18 mouse cellular contexts compared by ENCODE assay signal in genomic region chr5:9621417-9622067, GRCm38 (mm10).
"Had no signal": no experiment of that assay in that cellular context is flagged by ENCODE, and none has a peak within 500 bp of the region (broad histone marks: within the 10 kb centered on the region; RNA-seq: fewer than 3 reads in every experiment).

No protein-coding gene starts in this region.

- ATAC-seq: midbrain, embryonic 13.5 days had no signal

- H3K27me3 ChIP-seq: midbrain, embryonic 13.5 days; midbrain, embryonic 15.5 days; neural tube, embryonic 13.5 days; neural tube, embryonic 15.5 days; stomach, embryonic 15.5 days had no signal

- H3K4me1 ChIP-seq: stomach, embryonic 15.5 days had no signal

- H3K9ac ChIP-seq: lung, embryonic 14.5 days; midbrain, embryonic 13.5 days; midbrain, embryonic 15.5 days; neural tube, embryonic 13.5 days; neural tube, embryonic 15.5 days; stomach, embryonic 15.5 days had no signal

- H3K36me3 ChIP-seq: midbrain, embryonic 10.5 days; midbrain, embryonic 13.5 days; midbrain, embryonic 15.5 days; neural tube, embryonic 13.5 days; neural tube, embryonic 15.5 days; stomach, embryonic 15.5 days had no signal

- DNase-seq: lung, adult 18-20 months; lung, embryonic 14.5 days; lung, postnatal 10 days; lung, postnatal 4 days; retina, postnatal 1 day; right cerebral cortex, adult 18-20 months; right cerebral cortex, postnatal 14 days; thymus, adult 2 months; thymus, postnatal 25 days; thymus, postnatal 4 days had no signal

- H3K9me3 ChIP-seq: midbrain, embryonic 10.5 days; midbrain, embryonic 13.5 days; midbrain, embryonic 15.5 days; neural tube, embryonic 13.5 days; neural tube, embryonic 15.5 days; stomach, embryonic 15.5 days had no signal

- H3K4me3 ChIP-seq: midbrain, embryonic 10.5 days; midbrain, embryonic 13.5 days; midbrain, embryonic 15.5 days; myocyte; neural tube, embryonic 13.5 days; neural tube, embryonic 15.5 days; stomach, embryonic 15.5 days had no signal

- H3K4me2 ChIP-seq: lung, embryonic 14.5 days; midbrain, embryonic 13.5 days; midbrain, embryonic 15.5 days; neural tube, embryonic 13.5 days; neural tube, embryonic 15.5 days; stomach, embryonic 15.5 days had no signal

- H3K27ac ChIP-seq: midbrain, embryonic 10.5 days; midbrain, embryonic 13.5 days; midbrain, embryonic 15.5 days; stomach, embryonic 15.5 days; stomach, postnatal 0 days had no signal
